Mouse (Mus musculus) liver, embryonic 12.5 days (tissue): ENCODE results near the gene Svip. TPM values are rescaled to one million over a fixed set of nuclear protein-coding genes. Genes with fewer than 3 reads are reported as not detected.

Experiments
- ATAC-seq: fragments of 200-750 bp; cut with Nextera tagmentation; 2 replicates; pipeline ENCODE4 v1.8.0; 2017; ENCODE audit warnings: moderate number of reproducible peaks, mild to moderate bottlenecking, moderate library complexity
- H3K27ac ChIP-seq: fragments of 300-500 bp; sonication (generic); 2 replicates; pipeline ENCODE4 v1.5.1; 2016; ENCODE audit warnings: mild to moderate bottlenecking
- H3K27me3 ChIP-seq: fragments of 300-500 bp; sonication (generic); replicated peaks from 2 replicates; pipeline ENCODE4 v1.6.1; 2016; ENCODE audit warnings: mild to moderate bottlenecking, moderate library complexity
- H3K36me3 ChIP-seq: fragments of 300-500 bp; sonication (generic); 2 replicates; pipeline ENCODE4 v1.6.1; 2016; ENCODE audit warnings: mild to moderate bottlenecking, moderate library complexity
- H3K4me1 ChIP-seq: fragments of 300-500 bp; sonication (generic); 2 replicates; pipeline ENCODE4 v1.6.1; 2016
- H3K4me2 ChIP-seq: fragments of 300-500 bp; sonication (generic); 2 replicates; pipeline ENCODE4 v1.6.1; 2016; ENCODE audit warnings: mild to moderate bottlenecking, moderate library complexity
- H3K4me3 ChIP-seq: fragments of 300-500 bp; sonication (generic); 2 replicates; pipeline ENCODE4 v1.5.1; 2016; ENCODE audit warnings: mild to moderate bottlenecking, moderate library complexity
- H3K9ac ChIP-seq: fragments of 300-500 bp; sonication (generic); 2 replicates; pipeline ENCODE4 v1.6.1; 2016; ENCODE audit warnings: mild to moderate bottlenecking, moderate library complexity
- H3K9me3 ChIP-seq: fragments of 300-500 bp; sonication (generic); replicated peaks from 2 replicates; pipeline ENCODE4 v1.6.1; 2016; ENCODE audit warnings: mild to moderate bottlenecking, moderate library complexity
- WGBS: fragments of 180-500 bp; shearing (Covaris S2); methylation state at CpG from one replicate; pipeline ENCODE4 v1.1.7; 2016; ENCODE audit not compliant: insufficient replicate concordance; 5-methylcytosine and 5-hydroxymethylcytosine counted together
- polyA plus RNA-seq: library from polyadenylated mRNA; unstranded; fragments of >200 nt; fragmentation: Nextera tagmentation; extraction: Ambion mirVana; gene quantifications from 2 replicates; pipeline ENCODE4 v1.2.1, GENCODE M21; 2016

The Svip gene
- polyA plus RNA-seq, 1 experiment from 2014 or later = 26.1 TPM

DNA sequence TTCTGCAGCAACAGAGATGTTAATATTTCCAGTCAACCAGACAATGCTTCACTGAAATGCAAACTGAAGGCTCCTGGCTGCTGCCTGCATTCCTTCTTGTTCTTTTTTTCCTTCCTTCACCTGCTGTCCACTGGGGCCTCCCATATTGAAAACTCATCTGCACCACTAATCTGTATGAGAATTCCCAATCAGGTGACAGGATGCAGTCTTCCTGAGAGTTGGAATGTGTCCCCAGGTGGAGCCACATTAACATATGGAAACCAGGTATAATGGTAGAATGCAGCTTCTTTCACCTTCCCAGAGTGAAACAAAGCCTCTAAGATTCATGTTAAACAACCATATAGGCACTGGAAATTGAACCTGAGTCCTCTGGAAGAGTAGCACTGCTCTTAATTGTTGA, 48.1 kb downstream of the Svip start:
- Histone ChIP-seq H3K36me3 (no peaks in the 10 kb centered on the region), H3K4me1 (0 out of 2 replicates have a peak, but pooled peaks cover 2% of the 10 kb centered on the region), H3K4me2 (no peak overlapping the region), H3K9me3 (no peaks in the 10 kb centered on the region), H3K4me3 (no peak overlapping the region), H3K27me3 (no peaks in the 10 kb centered on the region), H3K27ac (no peak overlapping the region), H3K9ac (no peak overlapping the region)
- ATAC-seq = no peak

DNA sequence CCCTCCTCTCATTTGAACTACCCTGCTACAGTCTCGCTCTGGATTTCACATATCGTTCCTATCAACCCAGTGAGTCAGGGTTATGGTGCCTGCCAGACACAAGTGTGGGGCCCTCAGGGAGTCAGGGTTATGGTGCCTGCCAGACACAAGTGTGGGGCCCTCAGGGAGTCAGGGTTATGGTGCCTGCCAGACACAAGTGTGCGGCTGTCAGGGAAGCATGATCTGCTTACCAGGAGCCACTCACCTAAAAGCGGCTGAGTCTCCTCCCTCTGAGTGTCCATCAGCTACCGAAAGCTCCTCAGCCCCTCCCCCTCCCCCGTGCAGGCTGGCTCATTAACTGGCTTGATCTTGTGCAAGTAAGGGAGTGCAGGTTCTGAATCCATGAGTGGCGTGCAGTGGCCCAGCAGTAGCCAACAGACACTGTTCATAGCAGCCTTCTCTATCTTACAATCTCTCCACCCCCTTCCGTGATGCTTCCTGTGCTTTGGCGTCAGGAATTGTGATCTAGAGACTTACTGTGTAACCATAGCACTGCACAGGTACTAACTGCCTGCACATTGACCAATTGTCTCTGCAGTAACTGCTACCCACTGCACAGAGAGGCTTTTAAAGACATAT, 50.3 kb downstream of the Svip start:
- Histone ChIP-seq H3K9ac (no peak overlapping the region), H3K4me3 (no peak overlapping the region), H3K27me3 (no peaks in the 10 kb centered on the region), H3K4me1 (0 out of 2 replicates have a peak, but pooled peaks cover 2% of the 10 kb centered on the region), H3K4me2 (no peak overlapping the region), H3K36me3 (no peaks in the 10 kb centered on the region), H3K27ac (no peak overlapping the region), H3K9me3 (no peaks in the 10 kb centered on the region)
- peak; percentile 42; the same call in 1 of the 2 replicates for ATAC-seq
- 48% methylated on average over 9 of the region's 9 CpGs for WGBS

Other genes with a start within 250 kb of the Svip start
- 7.1 and 9.0 TPM in 2 replicates for gene Gas2, start 144.0 kb downstream of the Svip start, polyA plus RNA-seq
- gene Fancf, start 143.8 kb downstream of the Svip start, polyA plus RNA-seq = 14.6 and 15.2 TPM in 2 replicates
- not detected in 2 replicates for gene 1700015G11Rik, start 9.7 kb upstream of the Svip start, polyA plus RNA-seq